Mouse (Mus musculus): ENCODE measurements at regions not wholly inside any gene's neighbourhood (a gene's known extent, or its start where the extent isn't known, plus 50 kb on each side); places are given as distances from the start of the nearest gene placed in this dataset.

DNA sequence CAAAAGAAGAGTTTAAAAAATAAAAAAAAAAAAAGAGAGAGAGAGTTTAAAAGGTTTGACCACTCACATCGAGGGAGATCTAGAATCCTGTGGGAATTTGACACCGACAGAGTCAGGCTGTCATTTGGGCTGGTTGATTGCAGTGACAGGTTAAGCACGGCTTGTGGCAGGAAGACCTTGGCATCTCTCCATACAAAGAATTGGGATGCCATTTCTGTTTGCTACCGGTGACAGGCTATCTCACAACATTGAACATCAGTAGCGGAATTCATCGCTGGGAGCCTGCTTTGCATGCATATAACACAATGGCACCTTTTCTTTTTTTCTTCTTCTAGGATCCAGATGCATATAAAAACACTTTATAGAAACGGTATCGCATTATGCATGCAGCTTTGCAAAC is 53.7 kb upstream of the Gm26657 start:
- no peak for DNase-seq

DNA sequence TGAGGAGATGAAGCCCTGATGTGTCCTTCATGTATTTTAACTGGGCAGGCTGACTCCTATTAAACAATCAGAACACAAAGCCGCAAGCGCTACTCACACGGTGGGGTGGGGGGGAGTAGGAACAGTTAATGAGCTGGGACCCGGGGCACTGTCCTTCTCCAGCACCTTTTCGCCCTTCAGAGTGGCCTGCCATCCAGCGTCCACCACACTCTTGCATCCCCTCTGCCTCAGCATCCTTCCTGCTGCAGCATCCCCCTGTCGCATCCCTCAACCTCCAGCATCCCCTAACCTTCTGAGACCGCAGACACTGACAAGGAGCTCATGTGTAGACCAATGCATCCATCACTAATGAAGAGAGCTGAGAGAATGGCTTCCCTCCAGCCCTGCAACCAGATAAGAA is 54.2 kb upstream of the Gm26657 start:
- no peak for DNase-seq

DNA sequence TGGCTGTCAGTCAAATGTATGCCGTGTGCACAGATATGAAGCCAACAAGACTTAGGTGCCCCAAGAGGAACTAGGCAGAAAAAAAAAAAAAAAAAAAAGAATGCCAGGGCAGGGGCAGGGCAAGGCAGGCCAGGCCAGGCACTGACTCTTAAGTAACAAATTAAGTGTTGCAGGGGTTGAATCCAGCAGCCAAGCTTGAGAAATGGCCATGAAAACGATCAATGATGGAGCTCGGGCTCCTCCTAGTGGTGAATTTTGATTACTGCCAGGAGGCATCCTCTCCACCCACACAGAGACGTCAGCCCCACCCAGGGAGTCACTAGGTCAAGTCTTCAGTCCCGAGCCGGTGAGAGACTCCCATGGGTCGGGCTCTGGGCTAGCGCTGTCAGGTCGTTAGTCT is 54.7 kb upstream of the Gm26657 start:
- DNase-seq: peak; percentile 86 to 92

DNA sequence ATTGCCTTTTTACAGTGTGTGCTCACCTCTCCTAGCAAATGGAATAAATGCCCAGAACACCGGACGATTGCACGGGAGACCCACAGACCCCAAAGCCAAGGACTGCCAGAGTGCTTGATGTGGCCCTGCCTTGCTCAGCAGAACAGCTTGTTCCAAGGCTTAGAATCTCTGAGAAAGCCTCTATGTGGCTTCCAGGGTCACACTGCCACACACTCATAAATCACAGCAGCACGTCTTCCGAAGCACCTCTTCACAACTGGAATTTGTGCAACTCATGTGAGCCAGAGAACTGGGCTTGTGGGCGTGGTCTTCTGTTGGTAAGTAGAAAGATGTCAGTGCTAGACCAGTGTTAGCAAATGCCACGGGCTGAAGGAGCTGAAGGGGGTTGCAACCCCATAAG is 55.8 kb upstream of the Gm26657 start:
- DNase-seq: no peak

DNA sequence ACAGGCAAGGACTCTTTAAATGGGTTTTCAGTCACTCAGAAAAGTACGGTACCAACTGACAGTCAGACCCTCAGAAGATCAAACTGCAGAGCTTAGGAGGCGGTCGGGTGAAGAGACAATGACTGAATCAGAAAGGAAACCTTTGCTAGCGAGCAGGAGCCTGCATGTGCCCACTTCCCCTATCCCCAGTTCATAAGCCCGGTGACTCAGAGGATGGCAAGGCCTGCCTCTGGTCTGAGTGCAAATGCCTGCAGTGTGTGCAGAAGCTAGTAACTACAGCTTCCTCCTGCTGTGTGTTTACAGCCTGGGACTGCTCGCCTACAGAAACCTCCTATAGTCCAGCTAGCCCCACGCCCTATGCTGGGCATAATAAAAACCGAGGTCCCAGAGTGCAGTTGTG is 58.7 kb upstream of the Gm26657 start:
- no peak for DNase-seq

DNA sequence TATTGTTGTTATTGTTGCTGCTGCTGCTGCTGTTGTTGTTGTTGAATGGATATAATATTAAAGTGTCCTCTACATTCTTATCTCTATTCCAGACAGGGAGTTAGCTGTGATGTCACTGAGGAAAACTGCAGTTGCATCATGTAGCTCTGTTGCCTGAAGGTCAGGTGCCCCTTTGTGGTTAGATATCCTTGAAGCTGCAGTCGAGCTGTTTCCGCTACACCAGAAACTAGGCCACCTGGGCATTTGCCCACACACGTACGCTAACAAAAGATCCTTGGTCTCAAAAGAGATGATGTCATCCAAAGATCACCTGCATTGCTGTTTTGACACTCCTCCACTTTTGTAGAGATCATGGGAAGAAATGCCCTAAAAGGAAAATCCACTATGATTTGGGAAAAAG is 66.0 kb upstream of the Gm26657 start:
- DNase-seq: no peak

DNA sequence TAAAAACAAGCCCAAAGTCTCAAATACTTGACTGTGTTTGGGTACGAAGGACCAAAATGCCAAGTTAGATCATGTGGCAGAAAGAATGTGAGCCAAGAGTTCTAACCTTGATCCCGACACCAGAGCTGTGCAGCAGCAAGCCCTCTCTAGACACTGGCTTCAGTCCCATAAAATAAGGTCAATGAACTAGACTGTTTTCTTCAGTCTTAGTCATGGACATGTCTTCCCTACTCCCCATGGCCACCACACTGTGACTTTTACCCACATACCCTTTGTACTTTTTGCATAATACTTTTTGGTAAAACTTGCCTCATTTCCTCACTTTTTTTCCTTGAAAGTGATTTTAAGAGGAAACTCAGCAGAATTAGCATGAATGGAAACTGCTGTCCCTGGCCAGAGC is 74.9 kb upstream of the Gm26657 start:
- no peak for DNase-seq

DNA sequence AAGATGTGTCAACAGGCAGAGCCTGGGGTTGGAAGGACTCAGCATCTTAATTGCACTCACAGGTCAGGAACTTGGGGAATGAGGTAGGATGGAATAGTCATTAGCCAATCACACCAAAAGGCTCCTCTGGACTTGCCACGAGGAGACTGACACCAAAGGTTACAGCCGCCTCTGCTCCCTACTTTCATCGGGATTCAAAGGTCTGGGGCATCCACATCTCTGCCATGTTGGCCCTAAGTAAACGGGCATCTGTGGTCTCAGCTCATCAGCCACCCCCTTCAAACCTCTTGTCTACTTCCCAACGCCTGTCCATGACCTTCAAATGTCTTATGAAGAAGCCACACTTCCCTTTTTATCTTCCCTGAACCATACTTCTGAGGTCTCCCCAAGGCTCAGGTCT is 78.1 kb upstream of the Gm26657 start:
- DNase-seq: no peak

DNA sequence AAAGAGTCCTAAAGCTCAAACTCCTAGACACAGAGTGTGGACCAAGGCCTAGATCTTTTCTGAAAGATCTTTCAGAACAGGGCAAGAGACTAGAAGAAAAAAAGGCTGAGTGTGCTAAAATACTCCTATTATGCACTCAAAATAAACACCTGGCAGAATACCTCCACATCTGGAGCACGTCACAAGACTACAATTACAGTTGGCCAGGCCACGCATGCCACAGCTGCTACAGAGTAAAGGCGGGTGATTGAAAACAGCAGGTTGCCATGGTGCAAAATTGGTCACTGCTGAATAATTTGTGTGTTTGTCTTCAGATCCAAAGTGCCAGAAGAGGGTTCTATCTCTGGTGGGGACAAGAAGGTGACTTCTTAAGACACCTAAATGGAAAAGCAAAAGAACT is 82.8 kb upstream of the Gm26657 start:
- no peak for DNase-seq

DNA sequence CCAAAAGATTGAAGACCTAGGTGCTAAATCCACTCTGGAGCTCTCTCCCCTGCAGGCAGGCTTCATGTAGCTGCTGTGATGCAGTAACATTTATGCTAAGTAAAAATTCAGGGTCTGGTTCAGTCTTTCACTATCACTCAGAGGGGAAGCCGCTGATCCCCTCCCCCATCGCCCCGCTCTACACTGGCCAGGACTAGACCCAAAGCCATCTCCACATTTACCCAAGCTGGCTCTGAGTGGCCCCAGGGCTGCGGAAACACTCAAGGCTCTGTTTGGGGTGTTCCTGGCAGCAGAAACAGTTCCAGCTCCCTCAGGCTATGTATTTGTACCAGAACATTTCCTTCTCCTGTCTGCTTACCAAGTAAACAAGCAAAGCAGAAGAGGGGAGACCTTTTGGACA is 85.5 kb upstream of the Gm26657 start:
- DNase-seq: no peak

DNA sequence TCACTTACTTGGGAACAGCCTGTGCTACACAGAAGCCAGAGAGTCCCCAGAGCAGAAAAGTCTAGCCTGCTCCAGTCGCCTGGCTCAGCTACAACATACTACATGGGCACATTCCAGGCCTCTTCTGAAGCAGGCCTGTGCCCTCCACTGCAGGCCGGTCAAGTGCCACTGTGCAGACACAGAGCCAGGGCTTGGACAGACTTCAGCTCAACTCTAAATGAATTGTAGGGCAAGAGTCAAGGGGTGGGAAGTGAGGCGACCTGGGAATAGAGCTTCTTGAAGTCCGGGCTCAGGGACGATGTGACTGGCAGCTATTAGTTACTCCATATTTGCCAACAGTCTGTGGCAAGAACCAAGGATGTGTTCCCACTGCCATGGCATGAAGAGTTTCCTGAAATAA is 87.1 kb upstream of the Gm26657 start:
- DNase-seq: peak; percentile 26 to 73

DNA sequence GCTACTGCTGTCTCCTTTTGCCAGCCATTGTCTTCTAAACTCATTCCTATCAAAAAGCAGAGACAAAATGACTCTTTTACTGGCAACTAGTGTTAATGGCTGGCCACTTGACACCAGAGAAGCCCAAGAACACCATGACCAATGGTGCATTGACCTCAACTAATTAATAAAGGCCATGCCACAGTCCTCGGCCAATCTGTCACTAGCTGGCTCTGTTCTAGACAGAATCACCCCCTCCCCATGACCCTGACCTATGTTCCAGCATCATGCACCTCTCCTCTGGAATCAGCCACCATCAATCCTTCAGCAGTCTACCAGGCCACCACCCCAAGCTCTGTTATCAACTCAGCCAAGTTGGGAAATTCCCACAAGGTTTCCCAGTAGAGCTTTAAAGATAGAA is 90.1 kb upstream of the Gm26657 start:
- no peak for DNase-seq

DNA sequence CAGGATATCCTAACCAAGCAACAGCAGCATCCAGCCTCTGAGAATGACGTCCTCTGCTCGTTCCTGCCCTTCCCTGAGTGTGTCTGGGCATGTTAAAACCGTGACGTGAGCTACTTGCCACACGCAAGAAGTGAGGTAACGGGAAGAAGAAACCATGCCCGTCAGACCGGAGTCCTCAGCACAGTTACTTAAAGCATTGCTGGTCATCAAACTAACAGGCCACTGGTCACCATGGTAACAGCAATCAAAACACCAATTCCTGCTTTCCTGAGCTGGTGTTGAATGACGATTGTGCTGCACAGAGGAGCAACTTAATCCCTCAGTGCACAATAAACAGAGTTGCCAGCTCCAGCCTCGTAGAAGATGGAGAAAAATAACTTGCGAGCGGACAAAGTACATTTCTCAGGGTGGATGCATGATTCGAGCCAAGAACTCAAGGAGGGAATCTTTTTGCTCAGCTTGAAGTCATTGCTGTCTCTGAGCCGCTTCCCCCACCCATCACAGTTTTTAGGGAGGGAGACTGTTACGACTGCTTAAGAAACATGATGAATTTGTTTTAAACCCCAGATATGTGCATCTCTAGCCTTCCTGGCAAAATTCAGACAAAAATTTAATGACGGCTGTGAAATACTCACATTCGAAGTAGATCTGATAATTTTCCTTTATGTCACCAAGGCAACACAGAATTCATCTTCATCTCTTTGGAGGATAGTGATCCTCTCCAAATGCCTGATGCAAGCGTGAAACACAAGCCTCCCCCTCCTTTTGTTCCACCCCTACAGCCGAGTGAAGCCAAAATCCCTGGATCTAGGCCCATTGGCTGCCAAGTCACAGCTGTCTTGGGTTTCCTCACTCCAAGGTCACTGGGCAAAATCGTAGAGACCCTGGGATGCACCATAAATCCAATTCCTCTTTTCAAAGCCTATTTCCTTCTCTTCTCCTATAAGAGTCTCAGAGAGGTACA is 95.6 kb upstream of the Gm26657 start:
- DNase-seq: peak; percentile 11 to 22

DNA sequence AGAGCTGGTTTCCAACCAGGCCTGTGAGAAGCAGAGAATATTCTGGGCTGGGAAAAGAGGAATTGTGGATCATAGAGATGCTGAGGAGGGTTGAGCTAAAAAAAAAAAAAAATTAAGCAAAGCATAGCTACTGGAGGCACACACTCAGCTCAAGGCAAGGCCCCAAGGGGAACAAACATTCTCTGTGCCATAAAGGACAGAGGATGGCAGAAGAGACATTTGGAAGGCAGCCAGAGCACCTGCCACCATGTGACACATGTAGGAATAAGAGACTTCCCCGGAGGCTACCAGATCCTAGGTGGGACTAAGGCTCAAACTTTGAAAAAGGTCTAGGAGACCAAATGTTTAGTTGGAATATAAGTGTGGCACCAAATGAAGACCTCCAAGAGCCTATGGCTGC is 96.4 kb upstream of the Gm26657 start:
- no peak for DNase-seq

DNA sequence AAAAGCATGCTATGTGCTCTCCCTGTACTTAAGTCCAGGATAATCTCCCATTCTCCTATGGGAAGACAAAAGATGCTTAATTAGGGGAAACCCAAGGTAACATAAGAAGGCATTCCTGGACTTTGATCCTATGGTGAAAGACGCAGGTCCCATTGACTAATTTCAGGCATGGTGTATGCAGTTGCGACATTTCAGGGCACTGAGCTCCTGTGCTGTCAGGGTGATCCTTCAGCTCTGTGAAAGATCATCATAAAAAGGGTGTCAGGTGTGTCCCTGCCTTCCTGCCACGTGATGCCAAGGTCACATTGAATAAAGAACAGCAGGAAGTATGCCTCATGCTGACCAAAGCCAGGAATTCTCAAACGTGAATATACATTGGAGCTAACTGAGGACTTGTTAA is 100.2 kb upstream of the Gm26657 start:
- no peak for DNase-seq

DNA sequence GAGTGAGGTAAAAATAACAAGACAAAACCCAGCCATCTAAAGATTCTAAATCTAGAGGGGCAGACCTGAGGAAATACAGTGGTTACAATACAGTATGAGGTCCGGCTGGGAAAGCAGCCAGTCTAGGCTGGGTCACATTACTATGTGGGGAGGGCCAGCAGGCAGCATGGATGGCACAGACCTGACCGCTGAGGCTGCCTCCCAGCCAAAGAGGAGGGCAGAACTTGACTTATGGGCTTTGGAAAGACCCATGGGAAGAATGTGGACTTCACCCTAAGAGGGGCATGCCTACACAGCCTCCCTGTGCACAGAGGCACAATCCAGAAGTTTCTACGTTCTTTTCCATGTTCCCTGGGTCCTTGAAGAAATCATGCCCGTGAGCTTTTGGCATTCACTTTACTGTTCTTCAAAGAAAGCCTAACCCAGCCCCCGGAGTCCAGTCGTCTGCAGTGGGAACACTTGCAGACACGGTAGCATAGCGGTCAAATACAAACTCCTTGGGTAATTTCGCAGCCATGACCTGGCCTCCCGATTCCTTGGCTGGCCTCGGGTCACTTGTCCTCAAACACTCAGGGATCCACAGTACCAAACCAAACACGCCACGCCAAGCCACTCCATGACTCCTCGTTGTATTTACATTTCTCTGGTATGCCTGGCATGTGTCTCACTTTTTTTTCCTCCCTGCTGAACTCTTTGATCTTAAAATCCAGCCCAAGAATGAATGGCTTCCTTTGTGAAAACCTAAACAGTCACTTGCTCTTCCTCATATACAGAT is 101.0 kb upstream of the Gm26657 start:
- DNase-seq: no peak

DNA sequence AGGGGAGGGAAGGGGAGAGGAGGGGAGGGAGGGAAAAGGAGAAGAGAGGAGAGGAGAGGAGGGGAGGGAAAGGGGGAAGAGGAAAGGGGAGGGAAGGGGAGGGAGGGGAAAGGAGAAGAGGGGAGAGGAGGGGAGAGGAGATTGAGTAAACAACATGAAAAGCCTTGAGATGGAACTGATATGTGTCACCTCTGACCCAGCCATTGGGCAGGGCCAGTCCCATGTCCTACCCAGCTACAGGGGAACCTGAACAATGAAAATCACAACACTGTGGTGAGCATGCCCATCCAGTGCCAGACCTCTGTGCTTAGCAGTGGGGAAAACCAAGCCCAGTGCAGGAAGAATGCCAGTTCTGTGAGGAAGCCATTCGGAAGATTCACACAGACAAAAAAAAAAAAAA is 103.6 kb upstream of the Gm26657 start:
- no peak for DNase-seq

DNA sequence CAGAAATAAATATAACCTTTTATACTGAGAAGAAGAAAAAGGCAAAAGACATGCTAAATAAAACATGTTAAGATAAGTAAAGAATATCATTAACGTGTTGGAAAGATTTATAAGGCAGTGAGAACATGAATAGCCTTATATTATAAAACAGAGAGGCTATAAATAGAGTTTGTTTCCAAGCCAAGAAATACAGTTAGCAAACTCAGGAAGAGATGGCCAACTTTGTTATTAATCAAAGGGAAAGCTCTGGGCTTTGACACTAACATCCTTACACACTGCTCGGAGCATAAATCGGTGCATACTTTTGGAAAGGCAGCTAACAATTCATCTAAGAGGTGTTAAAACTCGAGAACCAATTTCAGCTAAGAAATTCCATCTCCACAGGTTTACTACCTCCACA is 106.3 kb upstream of the Gm26657 start:
- no peak for DNase-seq

DNA sequence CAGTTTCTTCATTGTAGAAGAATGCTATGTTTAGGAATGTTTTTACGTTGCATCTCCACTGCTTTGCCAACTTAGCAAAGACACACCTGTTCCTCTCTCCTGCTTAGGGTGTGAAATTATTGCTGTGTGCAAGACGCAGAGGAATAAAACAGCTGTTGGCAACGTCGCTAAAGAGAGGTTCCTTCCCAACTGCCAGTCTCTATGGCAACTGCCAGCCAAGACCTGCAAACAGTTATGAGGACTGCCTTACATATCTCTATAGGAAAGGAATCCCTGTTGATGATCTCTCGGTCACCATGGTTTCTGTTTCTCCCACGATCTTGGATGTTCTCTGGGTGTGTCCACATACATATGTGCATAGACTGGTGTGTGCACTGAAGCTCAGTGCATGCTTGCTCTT is 109.6 kb upstream of the Gm26657 start:
- no peak for DNase-seq

DNA sequence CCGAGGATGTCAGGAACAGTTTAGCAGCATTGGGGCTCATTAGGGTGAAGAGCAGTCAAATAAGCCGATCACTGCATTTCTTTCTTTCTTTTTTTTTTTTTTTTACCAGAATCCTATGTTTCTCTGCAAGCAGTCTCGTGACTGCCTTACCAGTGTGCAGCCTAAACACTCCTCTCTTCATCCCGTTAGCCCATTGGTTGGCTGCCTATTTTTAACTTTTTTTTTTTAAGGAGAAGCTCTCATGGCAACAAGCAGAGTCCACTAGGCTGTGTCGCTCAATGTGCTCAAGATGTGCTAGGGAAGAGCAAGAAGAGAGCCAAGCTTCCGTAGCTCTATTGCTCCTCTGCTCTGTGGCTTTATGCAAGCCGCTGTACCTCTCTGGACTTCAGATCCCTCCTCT is 112.7 kb upstream of the Gm26657 start:
- no peak for DNase-seq

DNA sequence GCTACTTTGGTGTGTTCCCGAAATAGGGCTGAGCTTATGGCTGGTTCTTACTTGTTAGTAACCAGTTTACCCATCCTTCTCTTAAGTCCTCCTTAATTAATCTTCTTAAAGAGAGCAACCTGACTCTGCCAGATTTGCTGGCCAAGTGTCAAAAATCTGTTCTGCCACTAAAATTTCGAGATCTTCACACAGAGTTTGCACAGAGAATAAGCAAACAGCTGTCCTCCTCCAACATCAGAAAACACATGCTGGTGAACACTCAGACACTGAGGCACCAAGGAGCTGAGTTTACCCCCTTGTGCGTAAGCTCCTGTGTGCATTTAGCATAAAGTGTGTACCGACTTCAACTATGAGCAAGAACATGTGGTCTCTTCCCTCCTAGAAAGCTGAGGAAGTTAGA is 118.1 kb upstream of the Gm26657 start:
- DNase-seq: no peak

DNA sequence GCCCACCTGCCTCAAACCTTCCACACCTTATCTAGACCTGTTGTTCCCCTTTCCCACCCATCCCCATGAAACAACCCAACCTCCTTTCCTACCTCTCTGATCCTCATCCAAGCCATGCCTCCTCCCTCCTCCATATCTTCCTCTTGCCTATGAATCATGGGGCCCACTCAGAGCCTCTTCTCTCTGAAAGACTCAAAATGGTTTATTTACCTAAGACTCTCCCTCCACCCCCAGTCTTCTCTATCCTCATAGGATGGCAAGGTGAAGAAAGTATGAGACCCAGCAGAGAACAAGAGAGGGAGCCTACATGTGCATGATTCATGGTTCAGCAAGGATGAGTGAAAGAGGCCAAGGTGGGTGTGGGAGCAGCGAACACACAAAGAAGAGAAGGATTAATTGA is 118.5 kb upstream of the Gm26657 start:
- no peak for DNase-seq

DNA sequence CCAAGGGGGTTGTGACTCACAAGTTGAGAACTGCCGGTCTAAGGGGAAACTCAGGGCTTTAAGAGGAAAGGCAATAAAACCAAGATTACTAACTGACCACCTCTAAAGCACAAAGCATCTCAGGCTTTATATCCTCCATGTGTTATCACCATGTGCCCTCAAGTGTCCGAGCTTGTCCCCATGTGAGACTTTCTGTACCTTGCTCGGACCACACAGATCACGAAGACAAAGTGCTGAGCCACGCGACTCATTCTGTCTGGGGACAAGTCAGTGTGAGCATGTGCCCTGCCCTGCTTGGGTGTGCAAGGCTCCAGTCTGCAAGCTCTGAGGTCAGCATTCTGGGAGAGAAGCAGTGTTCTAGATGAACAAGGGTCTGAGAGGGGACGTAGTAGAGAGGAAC is 119.2 kb upstream of the Gm26657 start:
- no peak for DNase-seq

DNA sequence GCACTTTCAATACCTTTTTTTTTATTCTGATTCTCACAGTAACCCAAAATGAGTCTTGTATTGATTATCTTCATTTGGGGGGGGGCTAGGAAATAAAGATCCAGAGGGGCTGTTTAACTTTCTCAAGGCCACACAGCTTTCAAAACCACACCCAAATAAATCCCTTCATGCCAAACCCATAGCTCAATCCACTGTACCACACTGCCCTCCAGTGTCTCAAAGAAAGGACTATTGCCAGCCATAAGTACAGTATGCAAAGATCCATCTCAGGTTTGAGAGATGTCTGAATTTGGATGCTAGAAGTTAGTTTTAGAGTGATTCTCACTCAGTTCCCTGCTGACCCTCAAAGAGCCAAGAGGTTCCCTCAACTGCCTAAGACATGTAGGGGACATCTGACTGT is 120.1 kb upstream of the Gm26657 start:
- DNase-seq: no peak
